Mouse (Mus musculus): Measurements from ENCODE around the gene Uaca.

GRCm38 (mm10) chr9:60874055-60874392 lies 79.7 kb downstream of the Uaca start:
- TF ChIP-seq POLR2A (IDR thresholded peaks at IDR 0.05; ENCODE audit: control insufficient read depth, extremely low read depth, insufficient read depth, low read length, poor library complexity) (no peak), CTCF (IDR thresholded peaks at IDR 0.05; ENCODE audit: borderline replicate concordance, control insufficient read depth, extremely low read depth, insufficient read depth, low read length, poor library complexity) (no peak)

All from thymus, adult 2 months (tissue).